Mouse (Mus musculus) heart, embryonic 15.5 days (tissue): Measurements from ENCODE around the gene Ddx55. TPM values are rescaled to one million over a fixed set of nuclear protein-coding genes. Genes with fewer than 3 reads are reported as not detected.

Experiments
- ATAC-seq: fragments of 200-750 bp; cut with Nextera tagmentation; replicated peaks from 2 replicates; pipeline ENCODE4 v1.8.0; 2017; ENCODE audit warnings: low read depth, moderate TSS enrichment; ENCODE audit not compliant: insufficient number of reproducible peaks, insufficient read depth, low FRiP score
- H3K27ac ChIP-seq: fragments of 300-500 bp; sonication (generic); 2 replicates; pipeline ENCODE4 v1.5.1; 2015; ENCODE audit warnings: mild to moderate bottlenecking, inconsistent platforms
- H3K27me3 ChIP-seq: fragments of 300-500 bp; sonication (generic); 2 replicates; pipeline ENCODE4 v1.6.1; 2015; ENCODE audit warnings: inconsistent platforms
- H3K36me3 ChIP-seq: fragments of 300-500 bp; sonication (generic); 2 replicates; pipeline ENCODE4 v1.6.1; 2015; ENCODE audit warnings: mild to moderate bottlenecking, inconsistent platforms
- H3K4me1 ChIP-seq: fragments of 300-500 bp; sonication (generic); replicated peaks from 2 replicates; pipeline ENCODE4 v1.6.1; 2015; ENCODE audit warnings: inconsistent platforms
- H3K4me2 ChIP-seq: fragments of 300-500 bp; sonication (generic); 2 replicates; pipeline ENCODE4 v1.6.1; 2015; ENCODE audit warnings: inconsistent platforms, mild to moderate bottlenecking, moderate library complexity
- H3K4me3 ChIP-seq: fragments of 300-500 bp; sonication (generic); 2 replicates; pipeline ENCODE4 v1.5.1; 2015; ENCODE audit warnings: mild to moderate bottlenecking, inconsistent platforms
- H3K9ac ChIP-seq: fragments of 300-500 bp; sonication (generic); 2 replicates; pipeline ENCODE4 v1.6.1; 2015; ENCODE audit warnings: mild to moderate bottlenecking, inconsistent platforms
- H3K9me3 ChIP-seq: fragments of 300-500 bp; sonication (generic); replicated peaks from 2 replicates; pipeline ENCODE4 v1.6.1; 2016; ENCODE audit warnings: inconsistent platforms
- WGBS: fragments of 180-500 bp; shearing (Covaris S2); methylation state at CpG from one replicate; pipeline ENCODE4 v1.1.7; 2015; ENCODE audit warnings: mixed read lengths; 5-methylcytosine and 5-hydroxymethylcytosine counted together
- polyA plus RNA-seq: library from polyadenylated mRNA; unstranded; fragments of >200 nt; fragmentation: Nextera tagmentation; extraction: Ambion mirVana; gene quantifications from 2 replicates; pipeline ENCODE4 v1.2.1, GENCODE M21; 2015

The Ddx55 gene
- polyA plus RNA-seq, 1 experiment from 2014 or later: 6.7 TPM

- H3K9ac ChIP-seq: no peak overlapping the region
- no peak overlapping the region for H3K4me3 ChIP-seq
- H3K9me3 ChIP-seq: no peaks in the 10 kb centered on the region
- peaks cover 11% of the 10 kb centered on the region; the same call in 1 of the 2 replicates for H3K36me3 ChIP-seq
- ATAC-seq: no peak
- no peak overlapping the region for H3K4me2 ChIP-seq
- H3K27me3 ChIP-seq: no peaks in the 10 kb centered on the region
- peaks cover 25% of the 10 kb centered on the region for H3K4me1 ChIP-seq
- WGBS: 84% methylated on average over 5 of the region's 5 CpGs
- H3K27ac ChIP-seq: no peak overlapping the region
Observed at GRCm38 (mm10) chr5:124524943-124525342, 27.7 kb upstream of the Ddx55 start.

- Histone ChIP-seq H3K27ac (peak overlapping the region; percentile 92), H3K4me1 (peaks cover 42% of the 10 kb centered on the region), H3K4me3 (peak overlapping the region; percentile 89), H3K27me3 (no peaks in the 10 kb centered on the region), H3K36me3 (no peaks in the 10 kb centered on the region), H3K9ac (peak overlapping the region; percentile 43; the same call in 1 of the 2 replicates), H3K9me3 (no peaks in the 10 kb centered on the region), H3K4me2 (peak overlapping the region; percentile 89)
- WGBS: 72% methylated on average over 4 of the region's 4 CpGs
- ATAC-seq: no peak
Observed at GRCm38 (mm10) chr5:124528351-124528750, 24.3 kb upstream of the Ddx55 start.

GRCm38 (mm10) chr5:124528791-124529190 is 23.9 kb upstream of the Ddx55 start:
- peaks cover 42% of the 10 kb centered on the region for H3K4me1 ChIP-seq
- peak overlapping the region; percentile 43; the same call in 1 of the 2 replicates for H3K9ac ChIP-seq
- WGBS: 19% methylated on average over 9 of the region's 9 CpGs
- ATAC-seq: no peak
- H3K4me2 ChIP-seq: peak overlapping the region; percentile 89
- H3K9me3 ChIP-seq: no peaks in the 10 kb centered on the region
- H3K36me3 ChIP-seq: no peaks in the 10 kb centered on the region
- peak overlapping the region; percentile 89 for H3K4me3 ChIP-seq
- peak overlapping the region; percentile 92 for H3K27ac ChIP-seq
- H3K27me3 ChIP-seq: no peaks in the 10 kb centered on the region

DNA sequence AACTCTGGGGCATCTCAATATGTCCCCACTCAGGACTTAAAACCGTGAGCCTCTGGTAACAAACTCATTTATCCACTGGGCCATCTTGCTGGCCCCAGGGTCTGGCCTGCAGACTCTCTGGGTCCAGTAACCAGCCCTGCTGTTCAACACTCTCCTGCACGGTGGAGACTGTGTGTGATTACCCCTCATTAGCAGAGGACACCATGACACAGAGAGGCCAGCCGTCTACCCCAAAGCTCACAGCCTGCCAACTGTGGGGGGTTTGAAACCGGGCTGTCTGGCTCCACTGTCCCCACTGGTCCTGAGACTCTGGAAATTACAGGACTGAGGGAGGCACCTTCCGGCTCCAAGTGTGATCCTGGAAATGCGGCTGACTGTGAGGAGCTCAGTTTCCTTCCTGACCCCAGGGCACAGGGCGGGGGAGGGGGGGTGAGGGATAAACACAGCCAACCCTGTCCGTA is 23.4 kb upstream of the Ddx55 start:
- Histone ChIP-seq H3K4me1 (peaks cover 41% of the 10 kb centered on the region), H3K27ac (peak overlapping the region; percentile 92), H3K9ac (peak overlapping the region; percentile 43; the same call in 1 of the 2 replicates), H3K36me3 (no peaks in the 10 kb centered on the region), H3K4me2 (peak overlapping the region; percentile 89), H3K27me3 (no peaks in the 10 kb centered on the region), H3K9me3 (no peaks in the 10 kb centered on the region), H3K4me3 (peak overlapping the region; percentile 89)
- no peak for ATAC-seq
- 17% methylated on average over 8 of the region's 8 CpGs for WGBS

DNA sequence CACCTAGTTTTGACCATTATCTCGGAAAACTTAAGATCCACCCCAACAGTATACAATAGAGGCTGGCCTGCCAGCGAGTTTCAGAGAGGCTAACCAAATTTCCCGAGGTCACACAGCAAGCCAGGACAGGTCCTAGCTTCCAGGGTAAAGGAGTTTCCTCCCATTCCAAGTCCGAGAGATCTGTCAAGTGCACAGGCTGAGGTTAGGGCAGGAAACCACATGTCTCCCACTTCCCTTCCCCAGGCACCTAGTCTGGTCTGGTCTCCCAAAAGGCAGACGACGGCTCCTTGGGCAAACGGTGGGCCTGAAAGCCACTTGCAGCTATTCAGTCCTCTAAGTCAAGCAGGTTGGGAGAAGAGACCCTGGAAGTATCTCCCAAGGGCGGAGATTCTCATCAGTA is 23.0 kb upstream of the Ddx55 start:
- peak overlapping the region; percentile 80 for H3K9ac ChIP-seq
- H3K27ac ChIP-seq: peak overlapping the region; percentile 92
- no peaks in the 10 kb centered on the region for H3K27me3 ChIP-seq
- H3K4me2 ChIP-seq: peak overlapping the region; percentile 89
- WGBS: 46% methylated on average over 8 of the region's 8 CpGs
- no peaks in the 10 kb centered on the region for H3K9me3 ChIP-seq
- H3K4me3 ChIP-seq: peak overlapping the region; percentile 89
- H3K4me1 ChIP-seq: peaks cover 37% of the 10 kb centered on the region
- ATAC-seq: no peak
- H3K36me3 ChIP-seq: no peaks in the 10 kb centered on the region

GRCm38 (mm10) chr5:124530655-124531582 is 21.7 kb upstream of the Ddx55 start, which contains the start of gene Rilpl1:
Gene Rilpl1 (minus strand): TSS chr5:124531391.
- Histone ChIP-seq H3K36me3 (no peaks in the 10 kb centered on the region), H3K9ac (peak within 1 kb of the TSS; percentile 80), H3K9me3 (no peaks in the 10 kb centered on the region), H3K27ac (peak within 1 kb of the TSS; percentile 92), H3K4me3 (peak within 1 kb of the TSS; percentile 89), H3K27me3 (no peaks in the 10 kb centered on the region), H3K4me1 (peaks cover 37% of the 10 kb centered on the region), H3K4me2 (peak within 1 kb of the TSS; percentile 89)
- WGBS: under 1% methylated on average over 96 of the region's 96 CpGs
- peak; percentile 87 for ATAC-seq

DNA sequence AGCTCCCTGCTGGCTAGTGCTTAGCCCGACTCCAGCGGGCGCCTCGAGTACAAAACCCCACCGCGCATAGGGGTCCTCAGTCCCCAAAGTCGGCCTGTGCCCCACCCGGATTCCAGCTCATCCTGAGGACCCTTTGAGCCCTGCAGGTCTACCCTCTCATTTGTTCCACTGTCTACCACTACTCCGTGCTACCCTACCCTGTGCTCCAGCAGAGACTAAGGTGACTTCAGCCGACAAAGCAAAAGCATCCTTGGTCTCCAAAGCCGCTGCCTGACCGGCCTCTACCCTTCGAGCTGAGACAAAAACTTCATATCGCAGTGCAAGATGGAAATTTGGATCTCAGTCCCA is 21.1 kb upstream of the Ddx55 start:
- Histone ChIP-seq H3K27me3 (no peaks in the 10 kb centered on the region), H3K4me2 (peak overlapping the region; percentile 89), H3K27ac (peak overlapping the region; percentile 92), H3K4me3 (peak overlapping the region; percentile 89), H3K36me3 (no peaks in the 10 kb centered on the region), H3K4me1 (peaks cover 38% of the 10 kb centered on the region), H3K9me3 (no peaks in the 10 kb centered on the region), H3K9ac (peak overlapping the region; percentile 80)
- ATAC-seq: peak; percentile 2; the same call in 1 of the 2 replicates
- 12% methylated on average over 14 of the region's 14 CpGs for WGBS

- H3K27ac ChIP-seq: peak overlapping the region; percentile 92
- 33% methylated on average over 7 of the region's 7 CpGs for WGBS
- H3K36me3 ChIP-seq: no peaks in the 10 kb centered on the region
- H3K27me3 ChIP-seq: no peaks in the 10 kb centered on the region
- no peak overlapping the region for H3K4me3 ChIP-seq
- no peak overlapping the region for H3K9ac ChIP-seq
- H3K4me1 ChIP-seq: peaks cover 45% of the 10 kb centered on the region
- H3K4me2 ChIP-seq: no peak overlapping the region
- peak; percentile 24; the same call in 1 of the 2 replicates for ATAC-seq
- no peaks in the 10 kb centered on the region for H3K9me3 ChIP-seq
Observed at GRCm38 (mm10) chr5:124532451-124532850, 20.2 kb upstream of the Ddx55 start.

- H3K4me1 ChIP-seq: peaks cover 24% of the 10 kb centered on the region
- H3K27me3 ChIP-seq: no peaks in the 10 kb centered on the region
- H3K36me3 ChIP-seq: no peaks in the 10 kb centered on the region
- ATAC-seq: no peak
- H3K27ac ChIP-seq: no peak overlapping the region
- no peak overlapping the region for H3K4me3 ChIP-seq
- WGBS: 49% methylated on average over 5 of the region's 5 CpGs
- H3K9ac ChIP-seq: no peak overlapping the region
- no peak overlapping the region for H3K4me2 ChIP-seq
- no peaks in the 10 kb centered on the region for H3K9me3 ChIP-seq
Observed at GRCm38 (mm10) chr5:124535016-124535415, 17.6 kb upstream of the Ddx55 start.

GRCm38 (mm10) chr5:124536776-124537175 is 15.9 kb upstream of the Ddx55 start:
- WGBS: 1% methylated on average over 17 of the region's 17 CpGs

GRCm38 (mm10) chr5:124538813-124539792 is 13.6 kb upstream of the Ddx55 start:
- Histone ChIP-seq H3K4me2 (no peak overlapping the region), H3K4me1 (peaks cover 20% of the 10 kb centered on the region), H3K27ac (no peak overlapping the region), H3K27me3 (no peaks in the 10 kb centered on the region), H3K36me3 (peaks cover 11% of the 10 kb centered on the region), H3K4me3 (no peak overlapping the region), H3K9ac (no peak overlapping the region), H3K9me3 (no peaks in the 10 kb centered on the region)
- WGBS: 73% methylated on average over 14 of the region's 16 CpGs
- ATAC-seq: no peak

More at GRCm38 (mm10) chr5:124536776-124537175, 15.9 kb upstream of the Ddx55 start:
- Histone ChIP-seq H3K36me3 (no peaks in the 10 kb centered on the region), H3K9ac (peak overlapping the region; percentile 55), H3K27ac (peak overlapping the region; percentile 75), H3K27me3 (no peaks in the 10 kb centered on the region), H3K4me2 (peak overlapping the region; percentile 61), H3K4me3 (peak overlapping the region; percentile 34), H3K9me3 (no peaks in the 10 kb centered on the region), H3K4me1 (peaks cover 14% of the 10 kb centered on the region)
- no peak for ATAC-seq
